Mouse (Mus musculus) lung, postnatal 0 days (tissue): ENCODE data around the gene Ankrd45. TPM values are rescaled to one million over a fixed set of nuclear protein-coding genes. Genes with fewer than 3 reads are reported as not detected.
A peak's percentile ranks its signal among the peaks of the same experiment; 100 is the strongest.

ENCODE experiments used
- ATAC-seq: fragments of 200-750 bp; cut with Nextera tagmentation; 2 replicates; pipeline ENCODE4 v1.8.0; 2017; ENCODE audit warnings: moderate library complexity
- DNase-seq: peaks from one replicate; pipeline ENCODE4 v3.0.0-alpha.2; 2016; ENCODE audit warnings: low spot score
- H3K27ac ChIP-seq: fragments of 300-500 bp; sonication (generic); 2 replicates; pipeline ENCODE4 v1.5.1; 2014; ENCODE audit warnings: antibody characterized with exemption, mild to moderate bottlenecking, low read length, mixed read lengths
- H3K27me3 ChIP-seq: fragments of 300-500 bp; sonication (generic); replicated peaks from 2 replicates; pipeline ENCODE4 v1.6.1; 2014; ENCODE audit warnings: low read length, mixed read lengths; ENCODE audit not compliant: insufficient read depth
- H3K36me3 ChIP-seq: fragments of 300-500 bp; sonication (generic); 2 replicates; pipeline ENCODE4 v1.6.1; 2014; ENCODE audit warnings: low read length, mixed read lengths; ENCODE audit not compliant: insufficient read depth
- H3K4me1 ChIP-seq: fragments of 300-500 bp; sonication (generic); 2 replicates; pipeline ENCODE4 v1.6.1; 2014; ENCODE audit warnings: antibody characterized with exemption, low read depth, low read length, mixed read lengths; ENCODE audit not compliant: insufficient read depth
- H3K4me2 ChIP-seq: fragments of 300-500 bp; sonication (generic); replicated peaks from 2 replicates; pipeline ENCODE4 v1.6.1; 2014; ENCODE audit warnings: low read depth, mild to moderate bottlenecking, low read length, moderate library complexity, mixed read lengths
- H3K4me3 ChIP-seq: fragments of 300-500 bp; sonication (generic); 2 replicates; pipeline ENCODE4 v1.5.1; 2014; ENCODE audit warnings: low read depth, low read length
- H3K9ac ChIP-seq: fragments of 300-500 bp; sonication (generic); replicated peaks from 2 replicates; pipeline ENCODE4 v1.6.1; 2014; ENCODE audit warnings: low read depth, mild to moderate bottlenecking
- H3K9me3 ChIP-seq: fragments of 300-500 bp; sonication (generic); 2 replicates; pipeline ENCODE4 v1.6.1; 2016; ENCODE audit warnings: low read length, mixed read lengths
- CTCF ChIP-seq: IDR thresholded peaks from 2 replicates; pipeline ENCODE4 v1.5.1; 2016; ENCODE audit warnings: antibody characterized with exemption, mild to moderate bottlenecking
- EP300 ChIP-seq: IDR thresholded peaks from 2 replicates; pipeline ENCODE4 v1.6.1; 2016; ENCODE audit warnings: antibody characterized with exemption, mild to moderate bottlenecking, control low read depth
- WGBS: fragments of 180-500 bp; shearing (Covaris S2); extraction: QIAGEN DNeasy Blood & Tissue Kit; methylation state at CpG from one replicate; pipeline ENCODE4 v1.1.7; 2014; 5-methylcytosine and 5-hydroxymethylcytosine counted together
- polyA plus RNA-seq: library from polyadenylated mRNA; unstranded; fragments of >200 nt; fragmentation: Nextera tagmentation; extraction: Ambion mirVana; gene quantifications from 2 replicates; pipeline ENCODE4 v1.2.1, GENCODE M21; 2015

The Ankrd45 gene
- polyA plus RNA-seq: 1.3 and 2.2 TPM in 2 replicates

GRCm38 (mm10) chr1:161142531-161143159 lies at the start of gene Ankrd45:
Gene Ankrd45 (plus strand): TSS chr1:161142691.
- ATAC-seq: no peak
- Histone ChIP-seq H3K36me3 (no peaks in the 10 kb centered on the region), H3K9ac (no peak within 1 kb of the TSS), H3K9me3 (no peaks in the 10 kb centered on the region), H3K27me3 (no peaks in the 10 kb centered on the region), H3K4me3 (peak within 1 kb of the TSS; percentile 16; the same call in 1 of the 2 replicates), H3K4me2 (peak within 1 kb of the TSS; percentile 41), H3K27ac (no peak within 1 kb of the TSS), H3K4me1 (no peaks in the 10 kb centered on the region; the same call in 1 of the 2 replicates)
- WGBS: 6% methylated on average over 33 of the region's 33 CpGs
- TF ChIP-seq EP300 (no peak), CTCF (no peak)
- DNase-seq: peak; percentile 31

DNA sequence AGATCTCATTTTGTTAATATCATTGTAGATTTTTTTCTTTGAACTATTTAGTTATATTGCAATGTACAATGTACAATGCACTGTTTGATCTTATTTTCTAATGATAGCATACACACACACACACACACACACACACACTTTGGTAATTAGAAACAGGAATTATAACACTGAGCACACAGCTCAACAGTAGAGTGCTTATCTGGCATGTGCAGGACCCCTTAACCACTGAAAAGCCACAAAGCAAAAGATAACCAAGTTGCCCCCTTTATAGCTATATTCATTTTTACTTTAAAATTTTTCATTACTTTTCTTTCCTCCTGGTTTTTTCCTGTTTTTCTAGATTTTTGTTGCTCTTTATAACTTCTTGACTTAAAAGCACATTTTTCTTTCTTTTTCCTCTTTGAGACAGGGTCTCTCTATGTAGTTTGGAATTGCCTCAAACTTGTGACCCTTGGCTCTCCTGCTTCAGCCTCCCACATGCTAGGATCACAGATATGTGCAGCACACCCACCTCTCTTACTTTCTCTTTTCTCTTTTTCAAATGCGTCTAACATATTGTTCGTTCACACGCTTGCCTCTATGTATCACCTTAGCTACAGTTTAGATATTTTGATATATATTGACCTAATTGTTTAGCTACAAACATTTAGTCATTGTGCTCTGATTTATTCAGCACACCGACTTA lies 42.6 kb upstream of the Ankrd45 start:
- H3K36me3 ChIP-seq: no peaks in the 10 kb centered on the region
- H3K9ac ChIP-seq: no peak overlapping the region
- TF ChIP-seq CTCF (no peak), EP300 (no peak)
- H3K27ac ChIP-seq: no peak overlapping the region
- no peak overlapping the region for H3K4me3 ChIP-seq
- no peaks in the 10 kb centered on the region for H3K4me1 ChIP-seq
- H3K9me3 ChIP-seq: no peaks in the 10 kb centered on the region
- no peak for ATAC-seq
- DNase-seq: no peak
- H3K27me3 ChIP-seq: no peaks in the 10 kb centered on the region
- 92% methylated on average over 4 of the region's 4 CpGs for WGBS
- no peak overlapping the region for H3K4me2 ChIP-seq

GRCm38 (mm10) chr1:161103842-161104241 lies 38.6 kb upstream of the Ankrd45 start:
- Histone ChIP-seq H3K27ac (no peak overlapping the region), H3K9me3 (no peaks in the 10 kb centered on the region), H3K36me3 (peaks cover 3% of the 10 kb centered on the region; the same call in 1 of the 2 replicates), H3K27me3 (no peaks in the 10 kb centered on the region), H3K4me3 (no peak overlapping the region), H3K4me1 (no peaks in the 10 kb centered on the region), H3K9ac (no peak overlapping the region), H3K4me2 (no peak overlapping the region)
- DNase-seq: no peak
- ATAC-seq: no peak
- TF ChIP-seq CTCF: no peak
- no peak for TF ChIP-seq EP300
- 73% methylated on average over 1 of the region's 1 CpGs for WGBS

DNA sequence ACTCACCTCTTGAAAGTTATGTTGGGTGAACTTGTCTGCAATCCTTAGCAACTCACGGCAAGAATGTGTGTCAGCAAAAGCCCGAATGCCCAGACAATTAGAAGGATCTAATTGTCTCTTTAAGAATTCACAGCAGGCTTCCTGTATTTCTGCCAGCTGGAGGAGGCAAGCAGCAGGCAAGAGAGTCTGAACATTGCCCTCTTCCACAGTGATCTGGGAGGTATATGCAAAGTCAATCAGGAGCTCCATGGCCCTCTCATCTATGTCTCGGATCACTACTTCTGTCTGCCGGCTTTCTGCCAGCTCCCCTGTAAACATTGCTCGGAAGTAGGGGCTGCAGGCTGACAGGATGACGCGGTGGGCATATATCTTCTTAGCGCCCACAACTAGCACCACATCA lies 33.3 kb upstream of the Ankrd45 start:
- 77% methylated on average over 8 of the region's 8 CpGs for WGBS
- Histone ChIP-seq H3K9ac (no peak overlapping the region), H3K4me1 (no peaks in the 10 kb centered on the region), H3K4me3 (no peak overlapping the region), H3K4me2 (no peak overlapping the region), H3K27me3 (no peaks in the 10 kb centered on the region), H3K27ac (no peak overlapping the region), H3K9me3 (no peaks in the 10 kb centered on the region), H3K36me3 (peaks cover 3% of the 10 kb centered on the region; the same call in 1 of the 2 replicates)
- ATAC-seq (no peak), DNase-seq (no peak)
- TF ChIP-seq EP300: no peak
- TF ChIP-seq CTCF: no peak

DNA sequence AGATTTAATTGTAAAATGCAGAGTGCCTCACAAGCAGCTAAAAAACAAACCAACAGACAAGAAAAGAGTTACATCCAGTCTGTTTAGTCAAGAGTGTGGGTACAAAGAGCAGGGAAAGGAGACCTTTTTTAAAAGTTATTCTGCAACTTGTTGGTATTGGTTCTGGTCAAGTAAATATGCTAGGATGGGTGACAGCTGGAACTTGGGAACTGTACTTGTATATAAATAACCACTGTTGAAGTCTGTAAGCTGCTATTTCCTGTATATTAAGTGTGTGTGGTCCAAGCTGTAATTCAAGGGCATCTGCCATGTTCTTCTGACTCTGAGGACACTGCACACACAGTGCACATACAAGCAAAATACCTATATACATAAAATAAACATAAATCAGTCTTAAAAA lies 27.9 kb upstream of the Ankrd45 start:
- H3K9me3 ChIP-seq: no peaks in the 10 kb centered on the region
- no peak overlapping the region for H3K9ac ChIP-seq
- H3K4me1 ChIP-seq: no peaks in the 10 kb centered on the region
- no peaks in the 10 kb centered on the region for H3K36me3 ChIP-seq
- ATAC-seq (no peak), DNase-seq (peak; percentile 44)
- H3K27ac ChIP-seq: no peak overlapping the region
- no peak overlapping the region for H3K4me3 ChIP-seq
- no peak overlapping the region for H3K4me2 ChIP-seq
- no peaks in the 10 kb centered on the region for H3K27me3 ChIP-seq
- TF ChIP-seq CTCF (no peak), EP300 (no peak)

GRCm38 (mm10) chr1:161122661-161123418 lies 19.7 kb upstream of the Ankrd45 start:
- no peak overlapping the region for H3K4me2 ChIP-seq
- no peak overlapping the region for H3K4me3 ChIP-seq
- TF ChIP-seq CTCF (no peak), EP300 (no peak)
- H3K27ac ChIP-seq: no peak overlapping the region
- H3K9ac ChIP-seq: no peak overlapping the region
- ATAC-seq (no peak), DNase-seq (no peak)
- 87% methylated on average over 10 of the region's 10 CpGs for WGBS
- no peaks in the 10 kb centered on the region for H3K9me3 ChIP-seq
- H3K27me3 ChIP-seq: no peaks in the 10 kb centered on the region
- H3K36me3 ChIP-seq: no peaks in the 10 kb centered on the region
- no peaks in the 10 kb centered on the region for H3K4me1 ChIP-seq
